Mouse (Mus musculus) testis, adult 2 months (tissue): Measurements from ENCODE around the gene Meox1. TPM values are rescaled to one million over a fixed set of nuclear protein-coding genes. Genes with fewer than 3 reads are reported as not detected.

Experiments
- H3K27ac ChIP-seq: fragments of 200-500 bp; 2 replicates; pipeline ENCODE4 v1.5.1; 2012; ENCODE audit warnings: low read depth, low read length; ENCODE audit not compliant: control insufficient read depth, insufficient read depth
- H3K27me3 ChIP-seq: fragments of 200-500 bp; 2 replicates; pipeline ENCODE4 v1.6.1; 2012; ENCODE audit warnings: mild to moderate bottlenecking, low read length, moderate library complexity; ENCODE audit not compliant: control insufficient read depth, insufficient read depth
- H3K36me3 ChIP-seq: fragments of 200-500 bp; 2 replicates; pipeline ENCODE4 v1.6.1; 2012; ENCODE audit warnings: mild to moderate bottlenecking, low read length; ENCODE audit not compliant: control insufficient read depth, insufficient read depth
- H3K4me1 ChIP-seq: fragments of 200-500 bp; 2 replicates; pipeline ENCODE4 v1.6.1; 2012; ENCODE audit warnings: low read length; ENCODE audit not compliant: control insufficient read depth, insufficient read depth
- H3K4me3 ChIP-seq: fragments of 200-500 bp; 2 replicates; pipeline ENCODE4 v1.5.1; 2012; ENCODE audit warnings: low read depth, mild to moderate bottlenecking, low read length, moderate library complexity, mixed read lengths; ENCODE audit not compliant: control insufficient read depth
- CTCF ChIP-seq: fragments of 200-500 bp; IDR thresholded peaks from 2 replicates; pipeline ENCODE4 v1.5.1; 2012; ENCODE audit warnings: low read depth, mild to moderate bottlenecking, inconsistent platforms, low read length, moderate library complexity; ENCODE audit not compliant: control insufficient read depth, insufficient read depth, insufficient replicate concordance
- POLR2A ChIP-seq: fragments of 200-500 bp; IDR thresholded peaks from 2 replicates; pipeline ENCODE4 v1.6.1; 2012; ENCODE audit warnings: low read depth, mild to moderate bottlenecking, inconsistent platforms, low read length, moderate library complexity; ENCODE audit not compliant: control insufficient read depth
- polyA plus RNA-seq: library from polyadenylated mRNA; depleted of rRNA; stranded (reverse); fragments of >200 nt; gene quantifications from 2 replicates; pipeline ENCODE4 v1.2.3, GENCODE M21; 2012

Meox1 gene
- polyA plus RNA-seq, 1 experiment: 1.7 TPM

GRCm38 (mm10) chr11:101874978-101875377 lies 19.2 kb downstream of the Meox1 start:
- no peak for TF ChIP-seq CTCF
- no peak for TF ChIP-seq POLR2A
- Histone ChIP-seq H3K4me3 (no peak overlapping the region), H3K27me3 (no peaks in the 10 kb centered on the region), H3K4me1 (peaks cover 2% of the 10 kb centered on the region), H3K27ac (no peak overlapping the region), H3K36me3 (no peaks in the 10 kb centered on the region)

DNA sequence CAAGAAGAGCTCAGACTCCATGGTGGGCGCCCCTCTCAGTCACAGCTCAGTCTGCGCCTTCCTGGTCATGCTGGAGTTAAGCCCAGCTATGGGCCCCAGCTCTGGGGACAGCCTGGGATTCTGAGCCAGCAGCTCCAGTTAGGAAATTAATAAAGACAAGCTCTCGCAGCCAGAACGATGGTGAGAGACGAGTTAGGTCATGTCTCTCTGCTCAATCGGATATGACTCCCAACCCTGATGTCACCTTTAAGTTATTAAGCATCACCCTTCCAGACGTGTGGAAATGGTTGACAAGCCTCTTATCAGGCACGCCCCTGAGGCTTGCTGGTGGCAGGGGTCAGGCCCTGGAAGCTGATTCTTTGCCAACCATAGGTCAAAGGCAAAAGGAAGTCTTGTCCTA lies 20.3 kb downstream of the Meox1 start:
- H3K4me3 ChIP-seq: no peak overlapping the region
- H3K36me3 ChIP-seq: no peaks in the 10 kb centered on the region
- no peak overlapping the region for H3K27ac ChIP-seq
- H3K4me1 ChIP-seq: peaks cover 5% of the 10 kb centered on the region
- H3K27me3 ChIP-seq: no peaks in the 10 kb centered on the region
- TF ChIP-seq CTCF: no peak
- no peak for TF ChIP-seq POLR2A

DNA sequence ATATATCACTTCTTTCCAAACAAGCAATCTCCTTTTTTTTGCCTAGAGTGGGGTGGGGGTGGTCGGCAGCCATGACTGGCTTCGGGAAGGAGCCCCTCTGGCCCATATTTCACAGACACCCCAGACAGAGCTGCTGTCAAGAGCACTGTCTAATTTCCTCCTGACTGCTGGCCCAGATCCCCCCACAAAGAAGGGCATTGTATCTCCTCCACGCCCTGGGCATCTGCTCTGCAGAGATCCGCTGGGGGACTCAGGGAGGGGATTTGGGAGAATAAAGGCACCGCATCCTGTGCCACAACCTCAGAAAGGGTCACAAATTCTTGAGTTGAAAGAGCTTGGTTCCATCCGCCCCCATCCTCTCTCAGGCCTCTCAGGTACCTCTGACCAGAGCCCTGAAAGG lies 22.7 kb downstream of the Meox1 start:
- TF ChIP-seq CTCF: no peak
- TF ChIP-seq POLR2A: no peak
- Histone ChIP-seq H3K27ac (no peak overlapping the region), H3K27me3 (no peaks in the 10 kb centered on the region), H3K4me3 (no peak overlapping the region), H3K4me1 (peaks cover 5% of the 10 kb centered on the region), H3K36me3 (no peaks in the 10 kb centered on the region)

GRCm38 (mm10) chr11:101870067-101870765 lies 24.0 kb downstream of the Meox1 start:
- H3K36me3 ChIP-seq: no peaks in the 10 kb centered on the region
- H3K27me3 ChIP-seq: no peaks in the 10 kb centered on the region
- TF ChIP-seq CTCF (no peak), POLR2A (no peak)
- peaks cover 5% of the 10 kb centered on the region for H3K4me1 ChIP-seq
- H3K4me3 ChIP-seq: no peak overlapping the region
- no peak overlapping the region for H3K27ac ChIP-seq

DNA sequence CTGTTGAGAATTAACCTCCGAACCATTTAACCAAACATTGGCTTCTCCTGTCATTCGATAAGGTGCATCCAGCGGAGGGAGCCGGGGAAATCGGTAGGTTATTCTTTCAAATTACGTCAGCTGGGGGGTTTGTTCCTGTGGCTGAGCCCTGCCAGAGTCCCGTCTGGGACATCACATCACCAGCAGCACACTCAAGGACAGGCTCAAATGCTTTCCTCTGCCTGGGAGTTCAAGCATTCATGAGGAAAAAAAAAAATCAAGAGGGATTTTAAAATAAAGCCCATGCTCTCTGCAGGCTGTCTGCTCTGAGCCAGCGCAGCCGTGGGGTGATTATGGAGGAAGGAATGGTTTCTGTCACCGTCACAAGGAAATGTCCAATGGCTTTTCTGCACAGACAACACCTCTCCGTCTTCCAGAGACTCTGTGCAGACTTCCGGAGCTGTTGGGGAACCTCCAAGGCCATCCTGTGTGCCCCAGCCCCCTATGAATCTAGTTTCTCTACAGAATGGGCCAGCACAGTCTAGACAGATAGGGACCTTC lies 26.6 kb downstream of the Meox1 start:
- Histone ChIP-seq H3K27ac (peak overlapping the region; percentile 10; the same call in 1 of the 2 replicates), H3K4me3 (no peak overlapping the region), H3K4me1 (peaks cover 5% of the 10 kb centered on the region), H3K27me3 (no peaks in the 10 kb centered on the region), H3K36me3 (no peaks in the 10 kb centered on the region)
- no peak for TF ChIP-seq CTCF
- TF ChIP-seq POLR2A: no peak

GRCm38 (mm10) chr11:101858742-101859141 lies 35.4 kb downstream of the Meox1 start:
- Histone ChIP-seq H3K27me3 (no peaks in the 10 kb centered on the region), H3K4me3 (no peak overlapping the region), H3K36me3 (no peaks in the 10 kb centered on the region), H3K4me1 (no peaks in the 10 kb centered on the region), H3K27ac (no peak overlapping the region)
- no peak for TF ChIP-seq POLR2A

DNA sequence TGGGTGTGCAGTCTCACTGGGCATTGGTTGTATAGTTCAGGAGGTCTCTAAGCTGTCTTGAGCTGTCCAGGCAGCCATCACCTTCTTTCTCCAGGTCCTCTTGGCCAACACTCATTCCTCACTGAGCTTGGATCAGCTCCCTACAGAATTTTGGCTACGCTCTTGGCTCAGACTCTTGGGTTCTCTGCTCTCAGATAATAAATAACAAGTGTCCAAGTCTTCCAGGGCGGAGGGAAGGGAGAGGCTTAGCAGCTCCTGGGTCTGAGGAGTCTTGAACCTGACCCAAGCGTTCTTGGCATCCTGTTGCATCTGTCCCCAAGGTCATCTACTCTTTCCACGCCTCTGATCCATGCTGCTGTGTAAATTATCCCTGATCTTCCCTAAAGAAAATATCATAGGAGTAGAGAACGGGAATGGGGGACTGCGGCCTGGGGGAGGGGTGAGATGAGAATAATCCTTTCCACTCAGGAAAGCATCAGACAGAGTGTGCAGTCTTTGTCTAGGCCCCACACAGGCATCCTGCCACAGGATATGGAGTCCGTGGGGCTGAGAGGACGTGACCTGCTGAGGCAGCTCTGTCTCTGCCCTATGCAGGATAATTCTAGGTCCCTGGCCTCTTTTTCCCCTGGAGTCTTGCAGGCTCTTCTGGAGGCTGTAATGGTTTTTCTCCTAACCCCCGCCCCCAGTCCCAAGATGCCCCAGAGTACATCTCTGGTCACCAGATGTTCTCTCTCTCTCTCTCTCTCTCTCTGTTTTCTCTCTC lies 38.0 kb downstream of the Meox1 start:
- no peak for TF ChIP-seq POLR2A
- no peak for TF ChIP-seq CTCF

More for the DNA sequence above, 38.0 kb downstream of the Meox1 start:
- Histone ChIP-seq H3K36me3 (no peaks in the 10 kb centered on the region), H3K4me3 (no peak overlapping the region), H3K27ac (no peak overlapping the region), H3K27me3 (no peaks in the 10 kb centered on the region), H3K4me1 (no peaks in the 10 kb centered on the region)
